Mouse (Mus musculus): Measurements from ENCODE around the gene Naalad2. TPM values are rescaled to one million over a fixed set of nuclear protein-coding genes. Genes with fewer than 3 reads are reported as not detected.
"Not testable (repeated sequence)": the region's sequence is repeated elsewhere in the genome, so short reads cannot be mapped to it uniquely, and the experiment has no call there.

The Naalad2 gene
- polyA plus RNA-seq, 1 experiment from 2014 or later, result 1.5 TPM

DNA sequence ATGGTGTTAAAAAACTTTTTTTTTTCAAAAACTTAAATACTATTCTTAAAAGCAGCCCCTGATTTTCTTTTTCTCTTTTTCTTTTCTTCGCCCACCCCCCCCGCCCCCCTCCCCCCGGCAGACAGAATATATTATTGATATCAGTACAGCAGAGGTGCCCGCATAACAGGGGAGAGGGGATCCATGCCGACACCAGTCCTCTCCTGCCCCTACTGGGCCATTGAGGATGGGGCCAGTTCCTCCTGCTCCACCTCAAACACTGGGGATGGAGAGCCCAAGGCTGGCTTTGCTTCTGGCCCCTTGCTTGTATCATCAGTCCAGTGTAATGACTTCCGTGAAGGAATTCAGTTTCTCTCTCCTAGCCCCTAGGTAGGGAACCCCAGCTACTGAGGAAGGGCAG lies 104.5 kb downstream of the Naalad2 start:
- no peaks in the 10 kb centered on the region for H3K4me1 ChIP-seq (replicated peaks; ENCODE audit: control insufficient read depth, insufficient read depth, low read length)
- no peak overlapping the region for H3K9ac ChIP-seq (ENCODE audit: low read depth, low read length)
- no peak overlapping the region for H3K4me3 ChIP-seq (ENCODE audit: low read depth, low read length)
- no peak overlapping the region for H3K4me2 ChIP-seq
- no peak overlapping the region for H3K27ac ChIP-seq (ENCODE audit: low read depth, low read length)
- no peaks in the 10 kb centered on the region for H3K27me3 ChIP-seq (replicated peaks; ENCODE audit: control insufficient read depth, insufficient read depth, low read length)
- no peak for ATAC-seq (replicated peaks; ENCODE audit: low FRiP score)
- WGBS, result 81% methylated on average over 6 of the region's 6 CpGs
- H3K9me3 ChIP-seq (ENCODE audit: control insufficient read depth, low read length), result no peaks in the 10 kb centered on the region
- no peak for DNase-seq (ENCODE audit: low spot score)
- peaks cover 24% of the 10 kb centered on the region; the same call in 1 of the 2 replicates for H3K36me3 ChIP-seq (ENCODE audit: control insufficient read depth, insufficient read depth, low read length)

GRCm38 (mm10) chr9:18293026-18293781 lies 109.6 kb downstream of the Naalad2 start:
- no peak for DNase-seq (ENCODE audit: low spot score)
- 0 out of 2 replicates have a peak overlapping the region, but pooled peaks have one; percentile 73 for H3K27ac ChIP-seq (ENCODE audit: low read depth, low read length)
- H3K4me3 ChIP-seq (ENCODE audit: low read depth, low read length), result peak overlapping the region; percentile 73
- WGBS, result 31% methylated on average over 6 of the region's 6 CpGs
- ATAC-seq (replicated peaks; ENCODE audit: low FRiP score), result no peak
- no peaks in the 10 kb centered on the region for H3K27me3 ChIP-seq (replicated peaks; ENCODE audit: control insufficient read depth, insufficient read depth, low read length)
- H3K36me3 ChIP-seq (ENCODE audit: control insufficient read depth, insufficient read depth, low read length), result 0 out of 2 replicates have a peak, but pooled peaks cover 2% of the 10 kb centered on the region
- peak overlapping the region; percentile 84 for H3K4me2 ChIP-seq
- no peaks in the 10 kb centered on the region for H3K9me3 ChIP-seq (ENCODE audit: control insufficient read depth, low read length)
- peak overlapping the region; percentile 82 for H3K9ac ChIP-seq (ENCODE audit: low read depth, low read length)
- H3K4me1 ChIP-seq (replicated peaks; ENCODE audit: control insufficient read depth, insufficient read depth, low read length), result no peaks in the 10 kb centered on the region

DNA sequence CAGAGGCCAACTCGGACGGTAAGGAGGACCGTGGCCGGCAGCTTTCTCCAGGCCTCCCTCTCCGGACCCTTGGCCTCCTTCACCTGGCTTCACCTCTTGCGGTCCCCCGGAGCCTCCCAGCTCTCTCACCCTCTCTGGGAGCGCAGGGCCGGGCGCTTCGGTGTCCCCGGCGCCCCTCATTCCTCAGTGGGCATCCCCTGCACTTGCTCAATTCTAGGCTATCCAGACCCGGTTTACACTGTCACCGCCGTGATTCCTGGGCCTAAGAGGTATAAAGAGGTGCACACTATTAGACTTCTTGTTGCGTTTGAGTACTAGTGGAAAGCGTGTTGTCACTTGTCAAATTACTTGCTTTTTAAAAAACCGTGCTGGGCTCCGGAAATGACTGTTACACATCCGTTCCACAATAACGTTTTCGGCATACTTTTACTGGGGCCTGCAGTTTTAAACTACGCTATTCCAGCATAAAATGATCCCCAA lies 110.3 kb downstream of the Naalad2 start:
- peak overlapping the region; percentile 73 for H3K4me3 ChIP-seq (ENCODE audit: low read depth, low read length)
- H3K36me3 ChIP-seq (ENCODE audit: control insufficient read depth, insufficient read depth, low read length), result 0 out of 2 replicates have a peak, but pooled peaks cover 2% of the 10 kb centered on the region
- peak overlapping the region; percentile 84 for H3K4me2 ChIP-seq
- H3K9me3 ChIP-seq (ENCODE audit: control insufficient read depth, low read length), result no peaks in the 10 kb centered on the region
- 2% methylated on average over 24 of the region's 24 CpGs for WGBS
- DNase-seq (ENCODE audit: low spot score) (no peak), ATAC-seq (replicated peaks; ENCODE audit: low FRiP score) (peak; percentile 53)
- no peaks in the 10 kb centered on the region for H3K4me1 ChIP-seq (replicated peaks; ENCODE audit: control insufficient read depth, insufficient read depth, low read length)
- peak overlapping the region; percentile 73 for H3K27ac ChIP-seq (ENCODE audit: low read depth, low read length)
- H3K9ac ChIP-seq (ENCODE audit: low read depth, low read length), result peak overlapping the region; percentile 82
- no peaks in the 10 kb centered on the region for H3K27me3 ChIP-seq (replicated peaks; ENCODE audit: control insufficient read depth, insufficient read depth, low read length)

- H3K4me2 ChIP-seq, result peak within 1 kb of the TSS; percentile 84
- peak within 1 kb of the TSS; percentile 82 for H3K9ac ChIP-seq (ENCODE audit: low read depth, low read length)
- peak within 1 kb of the TSS; percentile 73 for H3K4me3 ChIP-seq (ENCODE audit: low read depth, low read length)
- H3K27me3 ChIP-seq (replicated peaks; ENCODE audit: control insufficient read depth, insufficient read depth, low read length), result no peaks in the 10 kb centered on the region
- no peaks in the 10 kb centered on the region for H3K4me1 ChIP-seq (replicated peaks; ENCODE audit: control insufficient read depth, insufficient read depth, low read length)
- H3K27ac ChIP-seq (ENCODE audit: low read depth, low read length), result peak within 1 kb of the TSS; percentile 73
- 0 out of 2 replicates have a peak, but pooled peaks cover 2% of the 10 kb centered on the region for H3K36me3 ChIP-seq (ENCODE audit: control insufficient read depth, insufficient read depth, low read length)
- ATAC-seq (replicated peaks; ENCODE audit: low FRiP score) (peak; percentile 98), DNase-seq (ENCODE audit: low spot score) (peak; percentile 90)
- WGBS, result 4% methylated on average over 49 of the region's 49 CpGs
- no peaks in the 10 kb centered on the region for H3K9me3 ChIP-seq (ENCODE audit: control insufficient read depth, low read length)
Observed at GRCm38 (mm10) chr9:18291571-18292429, 111.0 kb downstream of the Naalad2 start, which contains the start of gene Chordc1. Gene Chordc1 (plus strand): TSS chr9:18292125.

DNA sequence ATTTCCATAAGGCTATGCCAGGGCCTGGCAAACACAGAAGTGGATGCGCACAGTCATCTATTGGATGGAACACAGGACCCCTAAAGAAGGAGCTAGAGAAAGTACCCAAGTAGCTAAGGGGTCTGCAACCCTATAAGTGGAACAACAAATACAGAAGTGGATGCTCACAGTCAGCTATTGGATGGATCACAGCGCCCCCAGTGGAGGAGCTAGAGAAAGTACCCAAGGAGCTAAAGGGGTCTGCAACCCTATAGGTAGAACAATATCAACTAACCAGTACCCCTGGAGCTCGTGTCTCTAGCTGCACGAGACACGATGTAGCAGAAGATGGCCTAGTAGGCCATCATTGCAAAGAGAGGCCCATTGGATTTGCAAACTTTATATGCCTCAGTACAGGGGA lies 124.1 kb downstream of the Naalad2 start:
- not testable (repeated sequence) for H3K4me2 ChIP-seq; H3K4me3 ChIP-seq (ENCODE audit: low read depth, low read length); H3K4me1 ChIP-seq (replicated peaks; ENCODE audit: control insufficient read depth, insufficient read depth, low read length); H3K27me3 ChIP-seq (replicated peaks; ENCODE audit: control insufficient read depth, insufficient read depth, low read length); ATAC-seq (replicated peaks; ENCODE audit: low FRiP score); H3K36me3 ChIP-seq (ENCODE audit: control insufficient read depth, insufficient read depth, low read length); H3K9ac ChIP-seq (ENCODE audit: low read depth, low read length); H3K9me3 ChIP-seq (ENCODE audit: control insufficient read depth, low read length); DNase-seq (ENCODE audit: low spot score); H3K27ac ChIP-seq (ENCODE audit: low read depth, low read length)
- WGBS, result 29% methylated on average over 5 of the region's 5 CpGs

GRCm38 (mm10) chr9:18277497-18277896 lies 125.3 kb downstream of the Naalad2 start:
- ATAC-seq (replicated peaks; ENCODE audit: low FRiP score), result no peak
- 37% methylated on average over 1 of the region's 1 CpGs for WGBS
- no peaks in the 10 kb centered on the region for H3K27me3 ChIP-seq (replicated peaks; ENCODE audit: control insufficient read depth, insufficient read depth, low read length)
- no peaks in the 10 kb centered on the region for H3K4me1 ChIP-seq (replicated peaks; ENCODE audit: control insufficient read depth, insufficient read depth, low read length)
- no peak overlapping the region for H3K9ac ChIP-seq (ENCODE audit: low read depth, low read length)
- no peak overlapping the region for H3K27ac ChIP-seq (ENCODE audit: low read depth, low read length)
- H3K4me3 ChIP-seq (ENCODE audit: low read depth, low read length), result no peak overlapping the region
- H3K36me3 ChIP-seq (ENCODE audit: control insufficient read depth, insufficient read depth, low read length), result no peaks in the 10 kb centered on the region
- DNase-seq (ENCODE audit: low spot score), result no peak
- no peaks in the 10 kb centered on the region for H3K9me3 ChIP-seq (ENCODE audit: control insufficient read depth, low read length)
- H3K4me2 ChIP-seq, result no peak overlapping the region

GRCm38 (mm10) chr9:18276844-18277243 lies 126.0 kb downstream of the Naalad2 start:
- Histone ChIP-seq H3K4me2 (no peak overlapping the region), H3K27ac (ENCODE audit: low read depth, low read length) (no peak overlapping the region), H3K9ac (ENCODE audit: low read depth, low read length) (no peak overlapping the region), H3K27me3 (replicated peaks; ENCODE audit: control insufficient read depth, insufficient read depth, low read length) (no peaks in the 10 kb centered on the region), H3K4me3 (ENCODE audit: low read depth, low read length) (no peak overlapping the region), H3K36me3 (ENCODE audit: control insufficient read depth, insufficient read depth, low read length) (no peaks in the 10 kb centered on the region), H3K9me3 (ENCODE audit: control insufficient read depth, low read length) (no peaks in the 10 kb centered on the region), H3K4me1 (replicated peaks; ENCODE audit: control insufficient read depth, insufficient read depth, low read length) (no peaks in the 10 kb centered on the region)
- DNase-seq (ENCODE audit: low spot score), result no peak
- WGBS, result 33% methylated on average over 2 of the region's 2 CpGs
- ATAC-seq (replicated peaks; ENCODE audit: low FRiP score), result no peak

GRCm38 (mm10) chr9:18275901-18276300 lies 126.9 kb downstream of the Naalad2 start:
- no peak for ATAC-seq (replicated peaks; ENCODE audit: low FRiP score)
- Histone ChIP-seq H3K4me2 (no peak overlapping the region), H3K27ac (ENCODE audit: low read depth, low read length) (no peak overlapping the region), H3K27me3 (replicated peaks; ENCODE audit: control insufficient read depth, insufficient read depth, low read length) (no peaks in the 10 kb centered on the region), H3K36me3 (ENCODE audit: control insufficient read depth, insufficient read depth, low read length) (no peaks in the 10 kb centered on the region), H3K9me3 (ENCODE audit: control insufficient read depth, low read length) (no peaks in the 10 kb centered on the region), H3K9ac (ENCODE audit: low read depth, low read length) (no peak overlapping the region), H3K4me3 (ENCODE audit: low read depth, low read length) (no peak overlapping the region), H3K4me1 (replicated peaks; ENCODE audit: control insufficient read depth, insufficient read depth, low read length) (no peaks in the 10 kb centered on the region)
- DNase-seq (ENCODE audit: low spot score), result no peak
- 83% methylated on average over 1 of the region's 1 CpGs for WGBS

Measured in liver, embryonic 11.5 days (tissue).